Mouse (Mus musculus): ENCODE results near the gene Rbm11. TPM values are rescaled to one million over a fixed set of nuclear protein-coding genes. Genes with fewer than 3 reads are reported as not detected.
A peak's percentile ranks its signal among the peaks of the same experiment; 100 is the strongest.

The Rbm11 gene
- total RNA-seq (2021): under 1 TPM; 0.79 to 0.99 TPM
- long read RNA-seq, experiment 1, partial matches to known transcripts: 0 of 2 reads
- long read RNA-seq, experiment 1, other reads (novel, unspliced or antisense): 0 of 2 reads
- long read RNA-seq, experiment 2, partial matches to known transcripts: 0 of 1 reads
- long read RNA-seq, experiment 2, other reads (novel, unspliced or antisense): 0 of 1 reads

DNA sequence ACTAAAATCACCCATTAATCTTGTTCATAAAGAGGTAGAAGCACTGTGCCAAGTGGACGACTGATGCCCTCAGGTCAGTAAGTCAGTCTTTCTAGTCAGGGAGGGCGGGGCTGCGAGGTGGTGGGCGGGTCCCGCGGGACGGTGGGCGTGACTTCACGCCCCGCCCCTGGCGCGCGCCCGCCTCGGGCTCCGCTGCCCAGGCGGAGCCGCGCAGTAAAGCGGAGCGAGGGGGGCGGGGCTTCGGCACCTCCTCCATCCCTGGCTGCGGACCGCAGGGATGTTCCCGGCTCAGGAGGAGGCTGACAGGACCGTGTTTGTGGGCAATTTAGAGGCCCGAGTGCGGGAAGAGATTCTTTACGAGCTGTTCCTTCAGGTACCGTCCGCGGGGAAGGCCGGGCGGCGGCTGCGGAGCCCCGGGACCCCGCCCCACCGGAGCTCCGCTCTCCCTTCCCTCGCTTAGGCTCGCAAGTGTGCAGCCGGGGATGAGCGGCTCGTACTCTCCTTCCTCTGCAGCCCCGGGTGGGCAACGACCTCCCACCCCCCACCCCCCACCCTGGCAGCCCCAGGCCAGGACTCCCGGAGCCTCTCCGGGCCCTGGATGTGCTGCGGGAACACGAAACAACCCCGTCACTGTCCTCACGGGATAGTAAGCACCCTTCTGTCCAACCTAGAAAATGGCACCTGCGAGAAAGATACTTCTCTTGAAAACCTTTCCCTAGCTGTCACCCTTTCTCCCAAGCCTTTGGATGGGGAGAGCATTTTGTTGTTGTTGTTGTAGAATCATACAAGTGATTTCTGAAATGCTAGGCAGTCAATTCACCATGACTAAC, at the start of gene Rbm11:
Gene Rbm11 (plus strand): TSS at position 174 of the 830 bp plus-strand sequence.
- DNase-seq: peak; percentile 85 to 92

GRCm38 (mm10) chr16:75545310-75545709, 47.3 kb upstream of the Rbm11 start:
- no peak for DNase-seq

DNA sequence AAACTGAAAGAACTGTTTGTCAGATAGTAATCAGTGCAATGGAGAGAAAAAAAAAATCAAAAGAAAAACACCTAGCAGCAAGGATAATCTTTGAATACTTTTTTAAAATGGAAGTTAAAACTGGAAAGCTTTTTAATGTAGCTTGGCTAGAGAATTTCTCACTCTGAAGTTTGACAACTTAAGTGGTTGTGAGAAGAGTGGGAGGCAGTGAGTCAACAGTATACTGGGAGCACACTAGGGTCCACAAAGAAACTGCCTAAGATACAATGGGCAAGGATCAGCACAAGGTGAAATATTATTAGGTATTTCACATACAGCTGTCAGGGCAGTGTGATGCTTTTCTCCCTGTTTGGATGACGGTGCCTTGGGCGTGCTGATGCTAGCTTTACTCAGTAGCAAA, 29.7 kb upstream of the Rbm11 start:
- DNase-seq: no peak

DNA sequence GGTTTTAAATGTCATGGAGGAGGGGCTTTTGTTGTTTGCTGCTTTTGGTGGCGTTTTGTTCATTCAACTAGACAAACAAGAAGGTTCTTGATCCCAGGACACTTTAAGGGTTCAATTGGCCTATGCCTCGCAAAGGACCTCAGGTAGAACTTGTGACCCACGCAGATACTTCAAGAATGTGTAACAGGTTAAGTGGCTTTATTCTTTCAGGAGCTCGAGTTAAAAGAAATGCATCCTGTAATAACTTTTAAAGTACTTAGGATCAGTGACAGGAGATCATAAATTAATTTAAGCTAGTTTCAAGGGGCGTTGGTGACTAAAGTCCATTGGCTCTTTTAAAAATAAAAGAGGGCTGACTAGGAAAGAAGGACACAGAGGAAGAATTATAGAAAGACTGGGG, 10.4 kb upstream of the Rbm11 start:
- DNase-seq: no peak

GRCm38 (mm10) chr16:75585961-75586360, 6.7 kb upstream of the Rbm11 start, which contains the start of gene Lipi:
TSS of gene Lipi (minus strand) at chr16:75586061.
- no peak for DNase-seq

- DNase-seq: no peak
These were observed 6.2 kb upstream of the Rbm11 start for GRCm38 (mm10) chr16:75586466-75586865.

GRCm38 (mm10) chr16:75593501-75594183, 998 bp downstream of the Rbm11 start:
- DNase-seq: no peak

DNA sequence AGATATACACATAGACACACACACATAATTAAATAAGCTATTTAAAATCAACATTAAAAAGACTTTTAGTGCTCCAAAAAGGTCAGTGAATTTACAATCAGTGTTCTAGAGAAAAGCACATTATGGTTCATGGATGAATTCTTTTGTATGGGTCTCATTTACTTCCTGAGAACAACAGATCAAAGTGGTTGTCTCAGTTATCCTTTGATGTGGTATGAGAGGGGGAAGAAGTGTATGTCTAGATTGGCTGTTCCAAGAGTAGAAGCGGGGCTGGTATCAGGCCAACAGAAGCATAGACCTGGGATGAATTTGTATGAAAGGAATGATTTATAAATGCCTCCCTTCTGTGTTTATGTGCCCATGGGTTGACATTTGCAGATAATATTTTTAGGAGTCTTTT, 13.8 kb downstream of the Rbm11 start:
- no peak for DNase-seq

- no peak for DNase-seq
These were observed 19.9 kb downstream of the Rbm11 start for GRCm38 (mm10) chr16:75612561-75612960.

- peak; percentile 2 to 32 for DNase-seq
These were observed 25.2 kb downstream of the Rbm11 start for GRCm38 (mm10) chr16:75617651-75618349.

- DNase-seq: no peak
These were observed 35.2 kb downstream of the Rbm11 start for GRCm38 (mm10) chr16:75627862-75628261.

Other genes starting within 250 kb of the Rbm11 start
- gene Lipi, start 6.8 kb upstream of the Rbm11 start, total RNA-seq (2021): not detected
- 10 to 100 TPM; 48.9 to 55.1 TPM for gene Hspa13, start 174.3 kb downstream of the Rbm11 start, total RNA-seq (2021)